Mouse (Mus musculus) cerebellum, postnatal 25 days (tissue): ENCODE data around the gene Pde5a.

Experiments
- DNase-seq, 2 experiments: peaks; one replicate each; pipeline ENCODE4 v3.0.0; 2021; ENCODE audit warnings: mixed read lengths in 2 of 2

Gene Pde5a

DNA sequence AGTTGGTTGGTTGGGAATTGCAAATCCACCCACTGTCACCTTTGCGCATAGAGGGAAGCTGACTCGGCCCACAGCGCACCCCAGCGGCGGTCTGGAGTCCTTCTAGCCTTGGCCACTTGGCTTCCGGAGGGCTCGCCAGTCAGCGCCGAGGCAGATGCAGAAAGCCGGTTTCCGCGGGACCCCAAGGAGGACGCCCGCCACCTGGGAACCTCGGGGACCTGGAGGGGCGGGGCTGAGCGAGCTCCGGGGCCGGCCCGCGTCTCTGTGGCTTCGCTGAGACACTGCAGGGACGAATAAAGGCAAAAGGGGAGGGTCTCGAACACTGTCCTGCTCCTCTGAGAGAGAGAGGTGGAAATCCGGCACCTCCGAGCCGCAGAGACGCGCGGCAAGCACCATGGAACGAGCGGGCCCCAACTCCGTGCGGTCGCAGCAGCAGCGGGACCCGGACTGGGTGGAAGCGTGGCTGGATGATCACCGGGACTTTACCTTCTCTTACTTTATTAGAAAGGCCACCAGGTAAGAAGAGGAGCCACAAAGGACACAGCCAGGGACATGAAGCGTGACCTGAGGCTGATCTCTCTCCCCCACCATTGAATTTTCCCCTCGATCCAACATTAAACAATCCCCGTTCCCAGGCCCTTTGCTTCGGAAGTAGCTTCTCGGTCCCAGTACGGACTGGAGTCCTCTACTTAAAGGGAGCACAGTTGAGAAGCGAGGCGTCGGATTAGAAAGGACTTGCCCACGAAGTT lies at the start of gene Pde5a:
TSS of gene Pde5a (plus strand) at position 96 of the 749 bp plus-strand sequence.
- DNase-seq: peak; percentile 57 to 76

DNA sequence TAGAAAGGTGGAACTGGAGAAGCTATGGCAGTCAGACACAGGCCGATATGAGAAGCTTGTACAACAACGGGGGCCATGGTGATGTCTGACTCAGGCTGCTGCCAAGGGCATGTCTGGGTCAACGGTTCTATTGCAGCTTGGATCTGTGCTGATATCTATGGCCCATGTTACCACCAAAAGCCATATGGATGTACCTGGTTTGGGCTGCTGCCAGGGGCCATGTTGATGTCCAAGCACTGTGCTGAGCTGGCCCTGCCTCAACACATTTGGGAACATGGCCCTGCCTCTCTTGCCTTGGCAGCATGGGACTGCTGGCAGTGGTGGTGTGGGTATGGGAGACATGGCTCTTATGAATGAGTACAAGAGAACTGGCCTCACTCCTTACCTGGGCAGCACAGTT lies 47.9 kb upstream of the Pde5a start:
- DNase-seq: peak; percentile 6 to 37

DNA sequence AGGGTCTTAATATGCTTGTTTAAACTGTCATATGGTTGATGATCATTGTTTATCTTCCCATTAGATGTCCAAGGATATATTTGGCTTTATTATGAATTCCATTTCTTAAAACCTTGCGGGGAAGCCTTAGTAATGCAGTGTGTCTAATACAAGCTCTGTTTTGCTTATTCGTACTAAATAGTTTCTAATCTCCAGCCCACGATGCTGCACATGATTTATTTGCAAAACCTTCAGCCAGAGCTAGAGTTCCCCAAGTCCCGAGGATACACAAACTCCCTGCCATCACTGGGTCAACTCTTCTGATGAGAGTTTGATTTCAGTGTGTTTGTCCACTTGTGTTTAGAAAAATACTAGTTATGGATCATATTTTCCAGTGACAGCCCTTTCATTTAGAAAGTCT lies 46.4 kb upstream of the Pde5a start:
- no peak for DNase-seq

DNA sequence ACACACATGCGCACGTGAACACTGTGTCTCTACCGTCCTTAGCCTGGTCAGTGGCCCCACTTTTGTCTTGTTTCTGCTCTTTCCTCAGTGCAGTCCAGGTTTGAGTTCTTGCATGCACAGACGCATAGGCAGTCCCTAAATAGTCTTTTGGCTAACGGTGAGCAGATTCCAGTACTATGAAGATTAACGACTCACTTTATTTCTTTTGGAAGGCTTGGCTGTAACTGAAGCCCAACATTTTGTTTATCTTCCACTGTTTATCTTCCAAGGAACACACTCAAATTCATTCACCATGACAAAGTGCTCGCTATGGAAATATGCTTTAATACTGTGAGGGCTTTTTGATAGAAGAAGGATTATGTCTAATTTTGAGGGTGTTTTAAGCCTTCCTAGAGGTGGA lies 43.9 kb upstream of the Pde5a start:
- DNase-seq: no peak

DNA sequence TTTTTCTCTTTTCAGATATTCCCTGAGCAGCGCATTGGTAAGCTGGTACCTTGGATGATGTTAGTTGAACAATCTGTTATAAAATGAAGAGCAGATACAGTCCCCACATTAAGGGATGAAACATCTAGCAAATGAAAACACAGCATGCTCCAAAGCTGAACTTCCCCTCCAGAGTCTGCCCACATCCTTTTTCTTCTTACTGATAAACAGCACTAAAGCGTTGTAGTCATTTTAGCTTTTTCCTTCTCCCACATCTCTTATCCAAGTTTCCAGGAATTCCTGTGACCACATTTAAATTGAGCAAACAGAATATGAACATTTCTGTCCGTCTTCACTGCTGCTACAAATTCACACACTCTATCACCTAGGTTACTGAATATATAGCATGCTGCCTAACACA lies 35.7 kb upstream of the Pde5a start:
- no peak for DNase-seq

DNA sequence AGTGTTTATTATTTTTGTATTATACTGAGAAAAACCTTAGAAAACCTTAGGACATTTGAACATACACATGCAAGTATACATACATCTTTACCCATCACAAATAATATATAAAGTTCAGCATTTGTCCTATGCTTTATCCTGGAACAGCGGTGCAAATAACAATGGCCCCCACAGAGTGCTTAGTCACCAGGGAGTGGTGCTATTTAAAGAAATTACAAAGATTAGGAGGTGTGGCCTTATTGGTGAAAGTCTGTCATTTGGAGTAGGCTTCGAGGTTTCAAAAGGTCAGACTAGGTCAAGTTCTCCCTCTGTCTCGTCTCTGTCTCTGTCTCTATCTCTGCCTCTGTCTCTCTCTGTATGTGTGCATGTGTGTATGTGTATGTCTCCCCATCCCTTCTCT lies 32.9 kb upstream of the Pde5a start:
- DNase-seq: no peak

DNA sequence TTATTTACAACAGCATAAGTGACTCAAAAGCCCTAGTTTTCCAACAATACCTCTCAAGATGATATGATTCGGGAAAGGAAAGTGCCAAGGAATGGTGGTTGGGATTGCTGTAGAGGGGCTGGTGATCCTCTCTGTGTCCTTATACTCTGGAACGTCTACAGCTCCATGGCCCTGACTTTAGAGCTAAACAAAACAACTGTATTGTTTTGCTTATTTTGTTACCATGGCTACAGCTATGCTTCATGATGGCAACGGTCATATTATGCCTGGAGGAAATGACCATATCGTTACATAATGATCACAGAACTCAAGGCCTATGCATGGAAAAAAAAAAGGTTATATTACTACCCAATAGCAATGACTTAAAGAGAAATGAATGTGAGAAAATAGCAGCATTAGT lies 32.1 kb upstream of the Pde5a start:
- no peak for DNase-seq

DNA sequence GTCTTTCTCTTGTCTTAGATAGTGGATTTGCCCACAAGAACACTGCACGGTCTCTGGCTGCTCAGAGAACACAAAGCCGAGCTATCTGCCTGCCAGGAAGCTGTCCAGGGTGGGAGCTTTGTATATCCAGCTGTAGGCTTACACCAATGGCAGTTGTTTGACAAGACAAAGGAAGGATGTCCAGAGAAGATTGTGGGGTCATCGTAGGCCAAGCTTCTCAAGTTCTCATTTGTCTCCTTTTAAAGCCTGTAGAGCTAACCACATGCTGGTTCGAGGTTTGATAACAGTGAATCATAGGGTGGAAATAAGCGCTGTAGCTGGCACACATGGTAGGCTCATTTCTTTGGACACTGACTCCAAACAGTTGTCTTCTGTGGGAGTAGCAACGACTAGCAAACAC lies 24.5 kb upstream of the Pde5a start:
- no peak for DNase-seq

DNA sequence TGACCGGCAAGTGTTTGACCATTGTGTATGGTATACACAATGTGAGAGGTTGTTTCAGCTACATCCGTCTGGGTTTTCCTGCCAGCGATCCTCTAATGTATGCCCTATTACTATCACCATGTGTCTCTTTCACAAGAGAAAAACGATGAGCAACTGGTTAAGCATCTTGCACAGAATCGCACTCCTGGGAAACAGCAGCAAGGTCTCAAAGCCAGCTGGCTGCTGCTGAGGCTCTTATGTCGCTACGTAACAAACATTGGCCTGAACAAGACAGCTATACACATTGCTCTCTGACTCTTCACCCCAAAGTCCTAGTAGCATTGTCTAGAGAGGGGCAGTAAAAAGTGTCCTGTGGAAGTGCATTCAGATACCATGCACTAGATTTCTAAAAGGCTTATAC lies 23.5 kb upstream of the Pde5a start:
- DNase-seq: no peak

DNA sequence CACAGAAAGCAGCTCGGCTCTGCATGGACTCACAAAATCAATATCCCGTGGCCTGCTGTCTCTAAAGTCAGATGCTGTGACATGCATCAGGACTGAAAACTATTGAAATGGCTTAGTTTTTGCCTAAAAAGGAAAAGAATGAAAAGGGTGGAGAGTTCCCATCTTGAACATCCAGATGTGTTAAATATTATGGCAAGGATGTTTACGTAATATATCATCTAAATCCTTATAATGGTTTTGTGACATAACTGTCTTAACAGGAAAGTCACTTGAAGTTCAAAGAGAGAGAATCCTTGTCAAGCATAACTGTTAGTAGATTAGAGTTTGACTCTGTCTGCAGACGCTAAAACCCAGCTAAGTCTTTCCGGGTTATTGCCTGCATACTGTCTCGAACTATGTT lies 20.3 kb upstream of the Pde5a start:
- no peak for DNase-seq

DNA sequence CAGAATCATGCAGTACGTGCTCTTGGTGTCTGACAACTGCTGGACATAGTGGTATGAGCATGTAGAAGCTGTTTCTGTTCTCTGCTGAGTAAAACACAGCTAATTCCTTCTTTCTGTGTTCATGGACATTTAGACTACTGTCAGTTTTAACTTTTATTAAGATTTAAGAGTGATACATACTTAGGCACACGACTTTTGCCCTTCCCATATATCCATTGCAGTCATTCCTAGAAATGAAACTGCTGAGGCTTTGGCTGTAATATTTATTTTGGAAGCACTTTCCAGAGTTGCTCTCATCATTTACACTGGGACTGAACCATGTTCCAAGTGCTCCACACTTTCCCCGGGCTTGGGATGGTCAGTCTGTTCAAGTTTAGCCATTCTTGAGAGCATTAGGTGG lies 18.6 kb upstream of the Pde5a start:
- DNase-seq: no peak

DNA sequence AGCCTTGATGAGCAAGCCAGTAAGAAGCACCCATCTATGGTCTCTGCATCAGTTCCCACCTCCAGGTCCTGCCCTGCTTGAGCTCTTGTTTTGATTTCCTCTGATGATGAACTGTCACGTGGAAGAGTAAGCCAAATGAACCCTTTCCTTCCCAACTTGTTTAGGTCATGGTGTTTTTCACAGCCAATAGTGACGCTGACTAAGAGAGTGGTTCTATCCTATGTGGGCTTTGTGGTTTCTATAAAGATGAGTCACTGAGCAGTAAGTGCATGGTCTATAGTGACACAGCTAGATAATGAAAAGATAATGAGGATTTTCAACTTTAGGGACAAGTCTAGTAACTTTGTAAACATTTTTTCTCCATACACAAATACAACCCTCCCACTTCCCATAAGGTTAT lies 10.1 kb upstream of the Pde5a start:
- no peak for DNase-seq

DNA sequence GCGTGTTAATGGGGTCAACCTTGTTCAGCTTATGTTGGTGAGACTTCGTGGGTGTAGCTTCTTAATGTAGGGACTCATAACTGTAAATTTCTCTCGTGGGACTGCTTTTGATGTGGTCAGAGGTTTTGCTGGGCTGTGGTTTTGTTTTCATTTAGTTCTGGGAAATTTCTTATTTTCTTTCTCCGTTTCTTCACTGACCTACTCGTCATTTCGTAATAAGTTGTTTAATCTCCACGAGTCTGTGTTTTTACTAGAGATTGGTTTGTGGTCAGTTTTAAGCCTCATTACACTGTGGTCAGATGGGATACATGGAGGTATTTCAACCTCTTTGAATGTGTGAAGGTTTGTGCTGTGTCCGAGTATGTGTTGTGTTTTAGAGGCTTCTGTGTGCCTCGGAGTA lies 7.2 kb upstream of the Pde5a start:
- DNase-seq: no peak

DNA sequence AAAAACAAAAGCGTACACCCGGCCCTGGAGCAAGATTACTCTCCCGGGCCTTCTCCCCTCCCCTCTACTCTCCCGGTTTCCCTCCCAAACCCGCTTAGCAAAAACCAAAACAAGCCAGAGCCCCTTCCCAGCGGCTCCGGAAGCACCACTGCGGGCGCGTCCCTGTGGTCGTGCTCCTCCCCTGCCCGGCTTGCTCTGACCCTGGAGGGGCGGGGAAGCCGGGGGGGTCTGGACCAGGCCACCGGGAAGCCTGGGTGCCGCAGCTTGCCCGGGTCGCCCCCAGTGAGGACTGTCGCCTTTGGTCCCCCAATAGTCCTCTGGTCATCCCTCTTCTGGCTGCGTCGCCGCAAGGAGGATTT lies 833 bp downstream of the Pde5a start:
- DNase-seq: no peak

DNA sequence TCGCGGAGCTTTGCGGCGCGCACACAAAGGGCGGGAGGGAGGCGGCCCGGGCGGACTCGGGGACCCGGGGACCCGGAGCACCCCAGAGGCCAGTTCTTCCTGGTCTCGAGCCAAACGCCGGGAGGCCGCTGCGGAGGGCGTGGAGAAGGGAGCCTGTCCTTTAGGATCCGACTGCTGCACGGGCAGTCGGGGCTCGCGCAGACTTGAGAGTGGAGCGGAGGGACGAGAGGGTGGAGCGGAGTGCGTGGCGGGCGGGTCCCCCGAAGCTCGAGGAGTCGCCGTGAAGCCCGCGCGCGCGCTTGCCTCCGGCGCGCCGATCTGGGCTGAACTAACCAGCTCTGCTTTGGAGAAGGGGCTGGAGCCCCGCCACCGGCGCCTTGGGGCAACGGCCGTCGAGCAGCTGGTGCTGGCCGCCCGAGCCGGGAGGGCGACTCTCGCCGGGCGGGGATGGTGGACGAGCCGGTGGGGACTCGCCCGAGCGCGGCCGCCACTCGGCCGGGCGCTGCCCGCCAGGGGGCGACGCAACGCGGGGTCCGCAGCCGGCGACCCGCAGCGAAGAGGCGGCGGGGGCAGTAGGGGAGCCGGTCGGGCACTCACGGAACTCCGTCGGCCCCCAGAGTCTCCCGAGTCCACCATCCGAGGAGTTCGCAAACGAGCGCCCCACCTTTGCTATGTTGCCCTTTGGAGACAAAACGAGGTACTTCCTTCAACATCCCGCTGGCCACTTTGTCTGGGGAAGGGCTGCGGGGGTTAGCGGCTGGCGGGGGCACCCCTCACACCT lies 1.4 kb downstream of the Pde5a start:
- DNase-seq: peak; percentile 56 to 60

DNA sequence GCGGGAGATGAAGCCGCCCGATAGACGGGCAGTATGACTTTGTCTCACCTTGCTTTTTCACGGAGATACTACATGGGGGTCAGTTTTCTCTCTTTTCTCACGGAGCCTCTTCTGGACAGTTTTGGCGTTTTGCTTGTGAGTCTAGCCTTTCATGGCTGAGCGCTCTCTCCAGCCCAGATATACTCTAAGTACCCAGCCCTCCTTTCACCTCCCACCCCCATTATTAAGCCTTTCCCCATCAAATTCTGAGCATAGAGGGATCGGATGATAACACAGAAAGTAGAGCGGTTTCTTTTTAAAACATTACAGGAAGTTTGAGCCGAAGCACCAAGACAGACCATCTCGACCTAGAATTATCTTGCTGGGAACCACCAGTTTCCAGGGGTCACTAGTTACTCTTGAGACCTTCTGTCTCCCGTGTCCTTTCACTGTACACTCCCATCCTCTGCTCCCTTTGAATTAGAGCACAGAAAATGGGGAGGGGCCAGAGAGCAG lies 2.0 kb downstream of the Pde5a start:
- DNase-seq: no peak

DNA sequence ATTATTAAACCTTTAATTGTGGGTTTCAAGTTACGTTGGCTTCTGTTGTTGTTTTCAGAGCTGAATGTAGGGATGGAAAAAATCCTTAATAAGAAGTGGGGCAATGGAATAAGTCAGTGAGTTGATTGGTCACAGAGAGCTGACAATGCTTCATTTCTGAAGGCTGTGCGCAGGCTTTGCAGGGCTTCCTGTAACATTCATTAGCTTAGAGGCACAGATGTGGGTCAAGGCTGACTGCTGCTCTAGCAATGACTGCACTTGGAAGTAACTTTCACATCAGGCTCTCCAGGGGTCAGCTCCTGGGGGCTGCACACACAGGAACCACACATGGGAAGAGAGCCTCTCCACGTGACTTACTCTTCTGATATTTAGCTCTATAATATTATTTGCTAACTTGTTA lies 5.1 kb downstream of the Pde5a start:
- no peak for DNase-seq

DNA sequence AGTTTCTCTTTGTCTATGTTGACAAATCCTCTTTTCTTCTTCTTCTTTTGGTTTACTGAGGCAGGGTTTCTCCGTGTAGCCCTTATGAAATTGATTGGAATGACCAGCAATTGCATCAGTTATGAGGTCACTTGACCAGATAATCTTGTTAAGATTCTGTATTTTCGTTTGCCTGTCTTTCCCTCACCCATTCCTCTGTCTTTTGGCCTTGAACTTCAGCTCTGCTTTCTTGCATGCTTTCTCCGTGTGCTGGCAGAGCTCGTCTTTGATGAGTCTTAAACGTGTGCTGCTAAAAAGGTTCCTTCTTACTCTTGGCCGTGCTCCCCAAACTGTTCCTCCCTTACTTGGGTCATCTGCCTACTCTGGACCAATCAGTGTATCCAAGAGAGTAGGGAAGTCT lies 5.6 kb downstream of the Pde5a start:
- DNase-seq: no peak

DNA sequence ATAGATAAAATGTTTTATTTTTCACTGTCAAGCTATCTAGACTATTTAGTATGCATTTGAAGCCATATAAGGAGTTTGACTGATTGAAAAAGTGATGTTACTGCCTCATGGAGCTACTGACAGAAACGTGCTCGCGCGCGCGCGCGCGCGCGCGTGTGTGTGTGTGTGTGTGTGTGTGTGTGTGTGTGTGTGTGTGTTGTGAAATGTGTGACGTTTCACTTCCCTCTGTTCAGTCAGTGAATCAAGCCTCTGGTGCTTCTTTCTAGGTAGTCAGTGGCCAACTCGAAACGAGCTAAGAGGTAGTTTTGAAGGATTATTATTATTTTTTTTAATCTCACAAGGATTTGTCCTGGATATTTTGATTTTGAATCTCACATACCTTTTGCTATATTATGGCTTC lies 10.7 kb downstream of the Pde5a start:
- DNase-seq: no peak

DNA sequence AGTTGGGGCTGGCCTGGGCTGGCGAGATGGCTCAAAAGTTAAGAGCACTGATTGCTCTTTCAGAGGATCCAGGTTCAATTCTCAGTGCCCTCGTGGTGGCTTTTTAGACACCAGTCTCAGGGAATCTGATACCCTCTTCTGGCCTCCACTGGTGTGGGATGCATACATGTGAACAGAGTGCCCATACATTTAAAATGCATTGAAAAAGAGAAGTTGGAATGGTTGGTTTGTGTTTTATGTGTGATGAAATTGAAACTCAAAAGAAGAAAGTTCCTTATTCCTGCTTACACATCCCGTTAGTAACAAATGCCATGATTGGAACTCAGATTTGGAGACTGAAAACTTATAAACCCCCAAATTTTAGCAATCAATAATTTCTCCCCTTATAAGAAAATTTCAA lies 15.5 kb downstream of the Pde5a start:
- no peak for DNase-seq

DNA sequence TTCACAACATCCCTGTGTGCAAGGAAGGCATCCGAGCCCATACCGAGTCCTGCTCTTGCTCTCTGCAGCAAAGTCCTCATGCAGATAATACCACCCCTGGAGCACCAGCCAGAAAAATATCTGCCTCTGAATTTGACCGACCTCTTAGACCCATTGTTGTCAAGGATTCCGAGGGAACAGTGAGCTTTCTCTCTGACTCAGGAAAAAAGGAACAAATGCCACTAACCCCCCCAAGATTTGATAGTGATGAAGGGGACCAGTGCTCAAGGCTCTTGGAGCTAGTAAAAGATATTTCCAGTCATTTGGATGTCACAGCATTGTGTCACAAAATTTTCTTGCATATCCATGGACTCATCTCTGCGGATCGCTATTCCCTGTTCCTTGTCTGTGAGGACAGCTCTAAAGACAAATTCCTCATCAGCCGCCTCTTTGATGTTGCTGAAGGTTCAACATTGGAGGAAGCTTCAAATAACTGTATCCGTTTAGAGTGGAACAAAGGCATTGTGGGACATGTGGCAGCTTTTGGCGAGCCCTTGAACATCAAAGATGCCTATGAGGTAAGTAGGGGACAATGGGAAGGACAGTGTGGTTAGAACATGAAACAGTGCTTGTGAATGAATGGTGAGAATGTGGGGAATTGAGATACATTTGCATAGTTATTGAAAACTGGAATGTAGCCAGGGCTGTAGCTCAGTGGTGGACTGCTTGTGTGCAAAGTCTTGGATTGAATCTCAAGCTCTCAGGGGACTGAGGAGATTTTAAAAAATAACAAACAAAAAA lies 19.4 kb downstream of the Pde5a start:
- no peak for DNase-seq

DNA sequence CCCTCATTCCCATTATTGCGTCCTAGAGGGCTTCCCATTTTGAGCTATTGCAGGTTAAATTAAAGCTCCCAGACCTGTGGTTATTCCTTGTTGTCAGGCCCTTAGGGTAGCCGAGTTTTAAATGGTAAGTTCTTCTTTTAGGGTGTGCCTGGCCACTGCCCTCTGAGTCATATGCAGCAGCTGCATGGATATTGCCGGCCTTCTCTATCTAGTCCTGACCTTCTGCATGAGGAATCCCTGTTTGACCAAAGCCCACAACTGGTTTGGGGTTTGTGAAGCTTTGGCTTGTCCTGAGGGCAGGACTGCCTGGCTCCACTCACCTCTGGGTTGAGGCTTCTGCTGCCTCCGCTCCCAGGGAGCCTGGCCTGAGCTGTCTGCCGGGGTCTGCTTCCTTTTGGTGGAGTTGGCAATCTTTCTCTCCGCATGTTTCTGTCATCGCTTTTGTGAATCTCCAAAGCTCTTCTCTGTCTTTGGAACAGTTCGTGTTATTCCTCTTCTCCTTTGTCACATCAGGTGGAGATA lies 34.6 kb downstream of the Pde5a start:
- DNase-seq: no peak

DNA sequence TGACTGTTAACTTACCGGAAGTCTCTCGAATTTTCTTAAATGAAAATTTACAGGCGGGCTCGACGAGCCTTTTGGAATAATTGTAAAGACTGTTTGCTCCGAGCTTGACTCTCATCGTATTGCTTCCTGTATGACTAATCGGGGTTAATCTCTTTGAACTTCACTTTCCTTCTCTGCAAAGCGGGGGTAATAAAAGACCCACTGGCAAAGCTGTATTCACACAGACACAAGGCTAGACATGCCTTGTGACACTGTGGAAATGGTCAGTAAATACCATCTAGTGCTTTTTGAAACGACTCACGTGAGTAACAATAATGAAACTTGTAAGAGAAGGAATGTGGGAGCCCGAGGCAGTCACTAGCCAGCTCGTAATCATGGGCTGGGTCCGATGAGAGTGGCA lies 35.0 kb downstream of the Pde5a start:
- no peak for DNase-seq

DNA sequence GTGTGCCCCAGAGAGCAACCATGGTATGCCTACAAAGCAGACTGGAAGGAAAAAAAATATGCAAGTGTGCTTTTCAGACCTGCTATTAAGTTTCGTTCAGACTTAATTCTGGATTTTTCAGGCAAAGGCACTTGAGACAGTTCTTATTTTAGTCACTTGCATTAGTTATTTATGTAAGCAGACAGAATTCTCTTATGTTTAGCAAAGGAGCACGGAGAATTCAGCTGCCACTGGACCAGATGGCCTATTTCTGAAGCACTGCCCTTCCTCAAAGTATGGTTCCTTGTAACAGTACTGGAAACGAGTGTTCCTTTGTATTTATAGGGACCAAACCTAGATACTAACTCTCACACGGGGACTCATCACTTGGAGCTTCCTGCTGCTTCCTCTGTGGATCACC lies 38.2 kb downstream of the Pde5a start:
- DNase-seq: no peak
